Mouse (Mus musculus): ENCODE measurements around the gene Lypd6b.

DNA sequence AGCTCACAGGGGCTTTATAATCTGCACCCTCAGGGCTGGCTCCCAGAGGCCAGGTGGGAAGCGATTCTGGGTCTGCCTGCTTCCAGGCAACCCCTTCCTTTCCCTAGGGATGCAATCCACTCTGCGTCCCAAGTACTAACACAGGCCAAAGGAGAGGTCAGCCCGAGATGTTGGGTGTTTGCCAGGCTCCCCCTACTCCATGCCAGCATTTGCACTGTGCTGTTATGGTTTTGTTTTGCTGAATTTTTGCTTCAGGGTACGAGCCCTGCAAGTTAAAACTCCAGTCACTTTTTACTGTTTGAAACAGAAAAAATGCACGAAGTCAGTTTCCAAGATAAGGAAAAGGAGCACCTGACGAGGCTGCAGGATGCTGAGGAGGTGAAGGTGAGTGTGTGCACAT lies 46.5 kb upstream of the Lypd6b start:
- TF ChIP-seq POLR2A (IDR thresholded peaks at IDR 0.05; ENCODE audit: control insufficient read depth, low read depth, low read length) = no peak
- TF ChIP-seq CTCF (IDR thresholded peaks at IDR 0.05; ENCODE audit: control insufficient read depth, insufficient read depth, insufficient replicate concordance, low read depth, low read length) = no peak

All from testis, adult 2 months (tissue).